Mouse (Mus musculus): ENCODE measurements around the gene Afg1l.

Gene Afg1l

DNA sequence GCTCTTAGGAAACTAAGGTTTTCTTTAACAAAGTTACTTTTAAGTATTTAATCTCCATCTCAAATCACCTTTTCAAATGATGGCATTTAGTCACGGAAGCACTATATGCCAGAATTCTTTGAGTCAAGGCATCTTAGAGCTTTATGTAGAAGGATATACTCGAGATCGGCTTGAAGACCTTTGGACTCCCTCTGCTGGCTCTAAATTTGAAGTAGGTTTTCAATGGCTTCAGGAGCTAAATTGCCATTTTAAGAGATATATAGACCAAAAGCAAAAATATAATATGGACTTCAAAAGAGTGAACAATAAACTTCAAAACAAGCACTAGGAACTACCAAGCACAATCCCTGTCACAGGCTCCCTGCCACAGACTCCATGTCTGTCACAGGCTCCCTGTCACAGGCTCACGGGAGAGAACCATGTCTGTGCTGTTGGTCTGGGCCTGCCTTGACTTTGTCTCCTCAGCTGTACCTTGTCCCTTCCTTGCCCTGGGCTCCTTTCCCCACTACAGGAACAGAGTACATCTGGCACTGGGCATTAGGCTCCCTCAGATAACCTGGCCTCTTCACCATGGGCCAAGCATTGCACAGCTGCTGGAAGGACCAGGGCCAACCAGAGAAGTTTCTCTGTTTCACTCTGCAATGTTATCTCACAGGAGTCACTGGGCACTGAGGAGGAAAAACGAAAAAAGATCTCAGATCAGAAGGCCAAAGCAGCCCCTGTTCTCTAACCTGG lies 210.4 kb downstream of the Afg1l start:
- no peak for DNase-seq (ENCODE audit: low spot score in 2 of 2)

GRCm38 (mm10) chr10:42265021-42265689 lies 213.2 kb downstream of the Afg1l start:
- no peak for DNase-seq (ENCODE audit: low spot score in 2 of 2)

DNA sequence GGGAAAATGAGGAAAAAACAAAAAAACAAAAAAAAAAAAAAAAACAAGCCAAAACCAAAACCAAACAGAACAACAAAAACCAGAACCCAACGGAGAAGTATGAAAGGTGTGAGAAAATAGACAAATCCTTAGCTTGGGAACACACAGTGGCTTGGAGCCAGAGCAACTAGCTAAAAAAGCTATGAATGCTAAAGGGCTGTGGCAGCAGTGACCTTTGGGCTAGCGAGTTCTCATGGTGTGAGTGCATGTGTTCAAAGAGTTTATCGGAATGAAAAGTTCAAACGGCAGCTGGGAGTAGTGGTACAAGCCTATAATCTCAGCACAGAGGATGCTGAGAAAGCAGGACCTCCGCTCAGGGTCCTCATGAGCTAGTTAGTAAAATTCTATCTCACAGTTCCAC lies 214.2 kb downstream of the Afg1l start:
- DNase-seq (ENCODE audit: low spot score in 2 of 2) = no peak

- no peak for DNase-seq (ENCODE audit: low spot score in 2 of 2)
Observed at GRCm38 (mm10) chr10:42263701-42264100, 214.7 kb downstream of the Afg1l start.

Data from frontal cortex, postnatal 25 days (tissue).